Mouse (Mus musculus): Measurements from ENCODE around the gene Ifit1. TPM values are rescaled to one million over a fixed set of nuclear protein-coding genes. Genes with fewer than 3 reads are reported as not detected.
A peak's percentile ranks its signal among the peaks of the same experiment; 100 is the strongest.
"Not testable (repeated sequence)": the region's sequence is repeated elsewhere in the genome, so short reads cannot be mapped to it uniquely, and the experiment has no call there.

Gene Ifit1
- polyA plus RNA-seq, 1 experiment: 5.6 TPM

- not testable (repeated sequence) for H3K4me3 ChIP-seq (ENCODE audit: insufficient read depth, low read depth, low read length); H3K27me3 ChIP-seq (replicated peaks; ENCODE audit: control insufficient read depth, insufficient read depth, low read length); DNase-seq; H3K27ac ChIP-seq (ENCODE audit: insufficient read depth, low read depth, low read length); H3K36me3 ChIP-seq (ENCODE audit: control insufficient read depth, insufficient read depth, low read length); H3K4me1 ChIP-seq (ENCODE audit: control insufficient read depth, insufficient read depth, low read length)
- 68% methylated on average over 5 of the region's 11 CpGs for WGBS
Observed at GRCm38 (mm10) chr19:34612243-34613001, 28.2 kb upstream of the Ifit1 start.

GRCm38 (mm10) chr19:34620871-34621270 is 19.8 kb upstream of the Ifit1 start:
- no peak for TF ChIP-seq CTCF (conservative IDR thresholded peaks at IDR 0.05; ENCODE audit: insufficient read depth, insufficient read length, low read depth, low read length)
- TF ChIP-seq POLR2A (IDR thresholded peaks at IDR 0.05; ENCODE audit: low read depth, low read length): no peak
- 90% methylated on average over 5 of the region's 5 CpGs for WGBS

GRCm38 (mm10) chr19:34623781-34624180 is 16.9 kb upstream of the Ifit1 start:
- WGBS: 87% methylated on average over 6 of the region's 6 CpGs

More at GRCm38 (mm10) chr19:34620871-34621270, 19.8 kb upstream of the Ifit1 start:
- Histone ChIP-seq H3K27me3 (replicated peaks; ENCODE audit: control insufficient read depth, insufficient read depth, low read length) (no peaks in the 10 kb centered on the region), H3K36me3 (ENCODE audit: control insufficient read depth, insufficient read depth, low read length) (no peaks in the 10 kb centered on the region), H3K27ac (ENCODE audit: insufficient read depth, low read depth, low read length) (no peak overlapping the region), H3K4me1 (ENCODE audit: control insufficient read depth, insufficient read depth, low read length) (no peaks in the 10 kb centered on the region), H3K4me3 (ENCODE audit: insufficient read depth, low read depth, low read length) (no peak overlapping the region)
- no peak for DNase-seq

GRCm38 (mm10) chr19:34624663-34625062 is 16.0 kb upstream of the Ifit1 start:
- DNase-seq: no peak
- WGBS: 77% methylated on average over 4 of the region's 4 CpGs
- H3K4me3 ChIP-seq (ENCODE audit: insufficient read depth, low read depth, low read length): no peak overlapping the region
- H3K27me3 ChIP-seq (replicated peaks; ENCODE audit: control insufficient read depth, insufficient read depth, low read length): no peaks in the 10 kb centered on the region
- TF ChIP-seq CTCF (conservative IDR thresholded peaks at IDR 0.05; ENCODE audit: insufficient read depth, insufficient read length, low read depth, low read length): no peak
- TF ChIP-seq POLR2A (IDR thresholded peaks at IDR 0.05; ENCODE audit: low read depth, low read length): no peak
- no peaks in the 10 kb centered on the region for H3K4me1 ChIP-seq (ENCODE audit: control insufficient read depth, insufficient read depth, low read length)
- H3K27ac ChIP-seq (ENCODE audit: insufficient read depth, low read depth, low read length): no peak overlapping the region
- H3K36me3 ChIP-seq (ENCODE audit: control insufficient read depth, insufficient read depth, low read length): no peaks in the 10 kb centered on the region

More at GRCm38 (mm10) chr19:34623781-34624180, 16.9 kb upstream of the Ifit1 start:
- no peaks in the 10 kb centered on the region for H3K27me3 ChIP-seq (replicated peaks; ENCODE audit: control insufficient read depth, insufficient read depth, low read length)
- no peaks in the 10 kb centered on the region for H3K4me1 ChIP-seq (ENCODE audit: control insufficient read depth, insufficient read depth, low read length)
- no peak overlapping the region for H3K27ac ChIP-seq (ENCODE audit: insufficient read depth, low read depth, low read length)
- H3K4me3 ChIP-seq (ENCODE audit: insufficient read depth, low read depth, low read length): no peak overlapping the region
- TF ChIP-seq CTCF (conservative IDR thresholded peaks at IDR 0.05; ENCODE audit: insufficient read depth, insufficient read length, low read depth, low read length): no peak
- TF ChIP-seq POLR2A (IDR thresholded peaks at IDR 0.05; ENCODE audit: low read depth, low read length): no peak
- H3K36me3 ChIP-seq (ENCODE audit: control insufficient read depth, insufficient read depth, low read length): no peaks in the 10 kb centered on the region
- no peak for DNase-seq

- WGBS: 54% methylated on average over 2 of the region's 2 CpGs
- Histone ChIP-seq H3K4me3 (ENCODE audit: insufficient read depth, low read depth, low read length) (no peak overlapping the region), H3K27ac (ENCODE audit: insufficient read depth, low read depth, low read length) (no peak overlapping the region), H3K36me3 (ENCODE audit: control insufficient read depth, insufficient read depth, low read length) (no peaks in the 10 kb centered on the region), H3K27me3 (replicated peaks; ENCODE audit: control insufficient read depth, insufficient read depth, low read length) (no peaks in the 10 kb centered on the region), H3K4me1 (ENCODE audit: control insufficient read depth, insufficient read depth, low read length) (no peaks in the 10 kb centered on the region)
- DNase-seq: no peak
- TF ChIP-seq POLR2A (IDR thresholded peaks at IDR 0.05; ENCODE audit: low read depth, low read length) (no peak), CTCF (conservative IDR thresholded peaks at IDR 0.05; ENCODE audit: insufficient read depth, insufficient read length, low read depth, low read length) (no peak)
Observed at GRCm38 (mm10) chr19:34627496-34627895, 13.2 kb upstream of the Ifit1 start.

- TF ChIP-seq POLR2A (IDR thresholded peaks at IDR 0.05; ENCODE audit: low read depth, low read length) (no peak), CTCF (conservative IDR thresholded peaks at IDR 0.05; ENCODE audit: insufficient read depth, insufficient read length, low read depth, low read length) (no peak)
- H3K4me1 ChIP-seq (ENCODE audit: control insufficient read depth, insufficient read depth, low read length): no peaks in the 10 kb centered on the region
- H3K4me3 ChIP-seq (ENCODE audit: insufficient read depth, low read depth, low read length): no peak overlapping the region
- DNase-seq: no peak
- H3K27ac ChIP-seq (ENCODE audit: insufficient read depth, low read depth, low read length): no peak overlapping the region
- no peaks in the 10 kb centered on the region for H3K36me3 ChIP-seq (ENCODE audit: control insufficient read depth, insufficient read depth, low read length)
- no peaks in the 10 kb centered on the region for H3K27me3 ChIP-seq (replicated peaks; ENCODE audit: control insufficient read depth, insufficient read depth, low read length)
Observed at GRCm38 (mm10) chr19:34631487-34631886, 9.2 kb upstream of the Ifit1 start.

GRCm38 (mm10) chr19:34633484-34633883 is 7.2 kb upstream of the Ifit1 start:
- TF ChIP-seq CTCF (conservative IDR thresholded peaks at IDR 0.05; ENCODE audit: insufficient read depth, insufficient read length, low read depth, low read length): no peak
- TF ChIP-seq POLR2A (IDR thresholded peaks at IDR 0.05; ENCODE audit: low read depth, low read length): no peak
- 54% methylated on average over 2 of the region's 2 CpGs for WGBS
- peak; percentile 10 for DNase-seq
- Histone ChIP-seq H3K27ac (ENCODE audit: insufficient read depth, low read depth, low read length) (no peak overlapping the region), H3K36me3 (ENCODE audit: control insufficient read depth, insufficient read depth, low read length) (no peaks in the 10 kb centered on the region), H3K27me3 (replicated peaks; ENCODE audit: control insufficient read depth, insufficient read depth, low read length) (no peaks in the 10 kb centered on the region), H3K4me3 (ENCODE audit: insufficient read depth, low read depth, low read length) (no peak overlapping the region), H3K4me1 (ENCODE audit: control insufficient read depth, insufficient read depth, low read length) (no peaks in the 10 kb centered on the region)

All from kidney, adult 2 months (tissue).